Mouse (Mus musculus) kidney, postnatal 0 days (tissue): ENCODE measurements around the gene Tns3. TPM values are rescaled to one million over a fixed set of nuclear protein-coding genes. Genes with fewer than 3 reads are reported as not detected.

Experiments used
- ATAC-seq: fragments of 200-750 bp; cut with Nextera tagmentation; replicated peaks from 2 replicates; pipeline ENCODE4 v1.8.0; 2017; ENCODE audit warnings: low read depth, moderate number of reproducible peaks, moderate TSS enrichment, moderate library complexity; ENCODE audit not compliant: low FRiP score
- DNase-seq: peaks from one replicate; pipeline ENCODE4 v3.0.0-alpha.2; 2016; ENCODE audit warnings: low spot score
- H3K27ac ChIP-seq: fragments of 300-500 bp; sonication (generic); 2 replicates; pipeline ENCODE4 v1.5.1; 2014; ENCODE audit warnings: mild to moderate bottlenecking
- H3K27me3 ChIP-seq: fragments of 300-500 bp; sonication (generic); 2 replicates; pipeline ENCODE4 v1.6.1; 2014; ENCODE audit warnings: low read length, mixed read lengths; ENCODE audit not compliant: insufficient read depth
- H3K36me3 ChIP-seq: fragments of 300-500 bp; sonication (generic); 2 replicates; pipeline ENCODE4 v1.6.1; 2014; ENCODE audit warnings: low read length, mixed read lengths; ENCODE audit not compliant: insufficient read depth
- H3K4me1 ChIP-seq: fragments of 300-500 bp; sonication (generic); replicated peaks from 2 replicates; pipeline ENCODE4 v1.6.1; 2014; ENCODE audit warnings: antibody characterized with exemption, low read length, mixed read lengths; ENCODE audit not compliant: insufficient read depth
- H3K4me2 ChIP-seq: fragments of 300-500 bp; sonication (generic); 2 replicates; pipeline ENCODE4 v1.6.1; 2014; ENCODE audit warnings: mild to moderate bottlenecking, low read length, moderate library complexity, mixed read lengths
- H3K4me3 ChIP-seq: fragments of 300-500 bp; sonication (generic); replicated peaks from 2 replicates; pipeline ENCODE4 v1.5.1; 2014; ENCODE audit warnings: low read depth, low read length
- H3K9ac ChIP-seq: fragments of 300-500 bp; sonication (generic); 2 replicates; pipeline ENCODE4 v1.6.1; 2014; ENCODE audit warnings: low read depth, low read length
- H3K9me3 ChIP-seq: fragments of 300-500 bp; sonication (generic); replicated peaks from 2 replicates; pipeline ENCODE4 v1.6.1; 2016; ENCODE audit warnings: low read length, inconsistent platforms, mixed read lengths
- CTCF ChIP-seq: IDR thresholded peaks from 2 replicates; pipeline ENCODE4 v1.5.1; 2016; ENCODE audit warnings: antibody characterized with exemption, low read depth, mild to moderate bottlenecking, moderate library complexity
- WGBS: fragments of 180-500 bp; shearing (Covaris S2); extraction: QIAGEN DNeasy Blood & Tissue Kit; methylation state at CpG from one replicate; pipeline ENCODE4 v1.1.7; 2014; 5-methylcytosine and 5-hydroxymethylcytosine counted together
- polyA plus RNA-seq: library from polyadenylated mRNA; unstranded; fragments of >200 nt; fragmentation: Nextera tagmentation; extraction: Ambion mirVana; gene quantifications from 2 replicates; pipeline ENCODE4 v1.2.1, GENCODE M21; 2015

Gene Tns3
- polyA plus RNA-seq, 1 experiment from 2014 or later = 17.6 TPM

DNA sequence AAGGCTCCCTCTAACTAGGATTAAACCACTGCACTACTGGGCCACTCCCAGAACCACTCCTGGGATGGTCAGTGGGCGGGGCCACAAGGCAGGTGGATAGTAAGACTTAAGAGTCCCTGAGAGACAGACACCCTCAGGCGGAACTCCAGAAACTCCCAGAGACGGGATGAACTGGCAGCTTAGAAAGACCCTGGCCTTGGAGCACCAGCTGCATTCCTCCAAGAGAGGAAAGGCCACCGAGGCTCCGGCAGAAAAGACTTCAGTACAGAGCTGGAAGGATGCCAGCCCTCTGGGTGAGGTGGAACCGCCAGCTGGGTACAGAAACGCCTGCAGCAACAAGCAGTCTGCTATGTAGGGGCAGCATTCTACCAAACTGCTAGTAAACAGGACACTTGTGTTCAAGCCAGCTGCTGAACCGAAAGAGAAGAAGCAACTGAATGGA, 218.4 kb downstream of the Tns3 start:
- ATAC-seq (peak; percentile 15), DNase-seq (peak; percentile 66)
- 33% methylated on average over 8 of the region's 8 CpGs for WGBS
- Histone ChIP-seq H3K4me2 (no peak overlapping the region), H3K9me3 (no peaks in the 10 kb centered on the region), H3K36me3 (peaks cover 66% of the 10 kb centered on the region), H3K9ac (no peak overlapping the region), H3K27me3 (no peaks in the 10 kb centered on the region), H3K27ac (peak overlapping the region; percentile 37; the same call in 1 of the 2 replicates), H3K4me1 (no peaks in the 10 kb centered on the region), H3K4me3 (no peak overlapping the region)
- TF ChIP-seq CTCF = no peak; the same call in 1 of the 2 replicates

GRCm38 (mm10) chr11:8444759-8445422, 219.4 kb downstream of the Tns3 start:
- DNase-seq = no peak
- no peak for ATAC-seq
- no peaks in the 10 kb centered on the region for H3K4me1 ChIP-seq
- TF ChIP-seq CTCF = no peak
- no peaks in the 10 kb centered on the region for H3K27me3 ChIP-seq
- H3K9me3 ChIP-seq = no peaks in the 10 kb centered on the region
- peaks cover 61% of the 10 kb centered on the region for H3K36me3 ChIP-seq
- no peak overlapping the region for H3K4me2 ChIP-seq
- WGBS = 88% methylated on average over 13 of the region's 13 CpGs
- no peak overlapping the region for H3K27ac ChIP-seq
- no peak overlapping the region for H3K4me3 ChIP-seq
- H3K9ac ChIP-seq = no peak overlapping the region

DNA sequence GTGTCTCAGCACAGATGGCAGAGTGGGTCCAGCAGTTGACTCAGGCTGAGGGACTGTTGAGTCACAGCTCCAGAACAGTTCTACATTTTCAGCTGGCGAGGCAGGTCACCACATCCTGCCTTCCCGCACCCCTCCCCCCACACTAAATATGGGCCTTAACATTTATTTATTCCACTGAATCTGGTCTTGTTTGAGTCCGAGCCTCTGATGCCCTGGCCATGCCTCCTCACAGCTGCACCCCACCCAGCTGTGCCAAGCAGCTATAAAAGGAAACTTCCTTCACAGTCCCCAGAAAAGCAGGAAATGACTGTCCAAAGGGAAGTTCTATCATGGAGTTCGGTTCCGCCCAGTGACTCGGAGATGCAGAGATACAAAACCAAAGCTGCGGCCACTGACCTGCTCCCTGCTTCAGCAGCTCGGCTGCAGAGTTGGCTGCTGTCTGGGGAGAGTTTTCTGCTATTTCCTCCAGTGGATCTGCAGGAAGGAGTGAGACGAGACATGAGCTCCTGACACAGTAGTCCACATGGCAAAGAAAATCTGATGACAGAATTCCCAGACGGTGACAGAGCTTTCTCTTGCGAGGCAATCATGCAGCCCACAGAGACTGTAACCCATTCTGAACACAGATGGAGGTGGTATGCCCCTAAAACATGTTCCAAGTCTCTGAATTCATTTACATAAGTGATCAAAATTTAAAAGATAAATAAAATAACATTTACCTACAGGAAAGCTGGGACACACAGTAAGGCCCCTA, 220.6 kb downstream of the Tns3 start:
- no peak overlapping the region for H3K4me2 ChIP-seq
- no peaks in the 10 kb centered on the region for H3K27me3 ChIP-seq
- WGBS = 59% methylated on average over 11 of the region's 11 CpGs
- H3K27ac ChIP-seq = peak overlapping the region; percentile 54
- DNase-seq (peak; percentile 26), ATAC-seq (no peak; the same call in 1 of the 2 replicates)
- no peak for TF ChIP-seq CTCF
- H3K4me1 ChIP-seq = no peaks in the 10 kb centered on the region
- peaks cover 59% of the 10 kb centered on the region for H3K36me3 ChIP-seq
- no peak overlapping the region for H3K4me3 ChIP-seq
- H3K9ac ChIP-seq = no peak overlapping the region
- H3K9me3 ChIP-seq = no peaks in the 10 kb centered on the region

DNA sequence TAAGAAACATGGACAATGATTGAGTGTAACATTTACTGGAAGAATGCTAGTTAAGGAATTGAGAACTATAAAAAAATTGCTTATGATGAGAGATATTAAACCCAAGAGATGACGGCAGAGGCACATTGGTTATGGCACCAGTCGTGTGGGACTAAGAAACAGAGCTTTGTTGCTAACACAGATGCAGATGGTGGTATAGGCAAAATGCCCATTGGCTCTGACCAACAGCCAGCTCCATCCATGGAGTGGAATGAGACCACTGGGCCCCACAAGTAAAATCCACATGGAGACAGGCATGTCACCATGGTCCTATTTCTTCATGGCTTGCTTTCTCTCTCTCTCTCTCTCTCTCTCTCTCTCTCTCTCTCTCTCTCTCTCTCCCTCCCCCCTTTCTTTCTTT, 223.6 kb downstream of the Tns3 start:
- no peak for DNase-seq

DNA sequence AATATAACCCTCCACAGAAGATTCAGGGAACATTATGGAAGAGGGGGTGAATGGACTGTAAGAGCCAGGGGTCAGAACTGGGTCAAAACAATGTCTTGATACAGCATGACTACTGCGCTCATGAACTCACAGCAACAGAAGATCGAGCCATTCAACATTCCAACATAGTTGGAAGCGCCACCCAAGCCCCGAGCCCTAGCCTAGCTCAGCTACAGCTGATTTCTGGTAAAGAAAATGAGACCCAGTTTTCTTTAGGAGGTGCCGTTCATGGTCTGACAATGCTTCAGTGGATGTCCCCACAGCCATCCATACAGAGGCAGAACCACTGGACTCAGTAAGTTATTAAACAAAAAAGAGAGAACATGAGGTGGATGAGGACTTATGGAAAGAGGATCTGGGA, 224.1 kb downstream of the Tns3 start:
- H3K4me2 ChIP-seq = no peak overlapping the region
- no peaks in the 10 kb centered on the region for H3K27me3 ChIP-seq
- H3K9me3 ChIP-seq = no peaks in the 10 kb centered on the region
- 93% methylated on average over 5 of the region's 5 CpGs for whole genome bisulfite sequencing
- peaks cover 78% of the 10 kb centered on the region for H3K36me3 ChIP-seq
- no peak for DNase-seq
- ATAC-seq = no peak
- H3K27ac ChIP-seq = no peak overlapping the region
- no peaks in the 10 kb centered on the region for H3K4me1 ChIP-seq
- TF ChIP-seq CTCF = no peak
- no peak overlapping the region for H3K4me3 ChIP-seq
- no peak overlapping the region for H3K9ac ChIP-seq

More for the DNA sequence above, 223.6 kb downstream of the Tns3 start:
- no peak overlapping the region for H3K9ac ChIP-seq
- H3K27ac ChIP-seq = no peak overlapping the region
- H3K9me3 ChIP-seq = no peaks in the 10 kb centered on the region
- no peaks in the 10 kb centered on the region for H3K27me3 ChIP-seq
- H3K36me3 ChIP-seq = peaks cover 78% of the 10 kb centered on the region
- no peak overlapping the region for H3K4me2 ChIP-seq
- no peaks in the 10 kb centered on the region for H3K4me1 ChIP-seq
- no peak overlapping the region for H3K4me3 ChIP-seq
- ATAC-seq = no peak
- 92% methylated on average over 2 of the region's 2 CpGs for WGBS
- no peak for TF ChIP-seq CTCF

- H3K4me2 ChIP-seq = no peak overlapping the region
- no peaks in the 10 kb centered on the region for H3K9me3 ChIP-seq
- no peak overlapping the region for H3K4me3 ChIP-seq
- DNase-seq (no peak), ATAC-seq (no peak)
- no peak overlapping the region for H3K9ac ChIP-seq
- no peak for TF ChIP-seq CTCF
- H3K36me3 ChIP-seq = peaks cover 81% of the 10 kb centered on the region
- H3K27me3 ChIP-seq = no peaks in the 10 kb centered on the region
- H3K27ac ChIP-seq = no peak overlapping the region
- WGBS = 89% methylated on average over 9 of the region's 9 CpGs
- no peaks in the 10 kb centered on the region for H3K4me1 ChIP-seq
These were observed 225.3 kb downstream of the Tns3 start for GRCm38 (mm10) chr11:8439035-8439434.
